Mouse (Mus musculus) lung, adult 2 months (tissue): Measurements from ENCODE around the gene Selenov. TPM values are rescaled to one million over a fixed set of nuclear protein-coding genes. Genes with fewer than 3 reads are reported as not detected.

ENCODE experiments used
- DNase-seq: peaks from one replicate; pipeline ENCODE4 v3.0.0; 2022
- H3K4me1 ChIP-seq: fragments of 200-500 bp; 2 replicates; pipeline ENCODE4 v1.6.1; 2011; ENCODE audit warnings: low read length; ENCODE audit not compliant: control insufficient read depth, insufficient read depth
- H3K4me3 ChIP-seq: fragments of 200-500 bp; replicated peaks from 2 replicates; pipeline ENCODE3; 2011; ENCODE audit warnings: low read depth, mild to moderate bottlenecking, control low read depth, low read length; ENCODE audit errors: extremely low read depth
- CTCF ChIP-seq: fragments of 200-500 bp; IDR thresholded peaks from 2 replicates; pipeline ENCODE4 v1.5.1; 2011; ENCODE audit warnings: mild to moderate bottlenecking, low read length, control low read depth; ENCODE audit not compliant: insufficient read depth
- POLR2A ChIP-seq: fragments of 200-500 bp; IDR thresholded peaks from 2 replicates; pipeline ENCODE4 v1.6.1; 2011; ENCODE audit warnings: low read depth, mild to moderate bottlenecking, control low read depth, low read length, borderline replicate concordance; ENCODE audit errors: extremely low read depth
- WGBS: fragments of 180-500 bp; shearing (Covaris S2); methylation state at CpG from one replicate; pipeline ENCODE4 v1.1.7; 2018; 5-methylcytosine and 5-hydroxymethylcytosine counted together
- polyA plus RNA-seq: library from polyadenylated mRNA; depleted of rRNA; stranded (reverse); fragments of >200 nt; gene quantifications from 2 replicates; pipeline ENCODE4 v1.2.3, GENCODE M21; 2012

Selenov gene
- polyA plus RNA-seq, 1 experiment: not detected

GRCm38 (mm10) chr7:28321974-28322720, 31.2 kb upstream of the Selenov start:
- WGBS: 87% methylated on average over 15 of the region's 15 CpGs
- no peak for TF ChIP-seq CTCF
- TF ChIP-seq POLR2A: no peak
- Histone ChIP-seq H3K4me1 (no peaks in the 10 kb centered on the region), H3K4me3 (no peak overlapping the region)
- no peak for DNase-seq

- Histone ChIP-seq H3K4me1 (no peaks in the 10 kb centered on the region), H3K4me3 (no peak overlapping the region)
- no peak for DNase-seq
- TF ChIP-seq POLR2A: no peak
- no peak for TF ChIP-seq CTCF
- WGBS: 91% methylated on average over 17 of the region's 17 CpGs
Observed at GRCm38 (mm10) chr7:28318714-28319113, 27.7 kb upstream of the Selenov start.

- WGBS: 86% methylated on average over 3 of the region's 3 CpGs
- Histone ChIP-seq H3K4me1 (no peaks in the 10 kb centered on the region), H3K4me3 (no peak overlapping the region)
- no peak for TF ChIP-seq POLR2A
- no peak for TF ChIP-seq CTCF
- DNase-seq: no peak
Observed at GRCm38 (mm10) chr7:28318036-28318435, 27.1 kb upstream of the Selenov start.

GRCm38 (mm10) chr7:28311926-28312543, 21.0 kb upstream of the Selenov start, which contains the start of gene Timm50:
Gene Timm50 (minus strand): TSS chr7:28312072.
- TF ChIP-seq CTCF (no peak), POLR2A (peak; percentile 59; the same call in 1 of the 2 replicates)
- peak; percentile 97 for DNase-seq
- under 1% methylated on average over 45 of the region's 45 CpGs for WGBS

GRCm38 (mm10) chr7:28311151-28311925, 20.4 kb upstream of the Selenov start:
- no peak for DNase-seq
- no peak for TF ChIP-seq CTCF
- no peak for TF ChIP-seq POLR2A
- 4% methylated on average over 35 of the region's 35 CpGs for WGBS
- Histone ChIP-seq H3K4me1 (peaks cover 4% of the 10 kb centered on the region; the same call in 1 of the 2 replicates), H3K4me3 (peak overlapping the region; percentile 71)

More at GRCm38 (mm10) chr7:28311926-28312543, 21.0 kb upstream of the Selenov start, which contains the start of gene Timm50:
- Histone ChIP-seq H3K4me3 (peak within 1 kb of the TSS; percentile 71), H3K4me1 (peaks cover 4% of the 10 kb centered on the region; the same call in 1 of the 2 replicates)

- 64% methylated on average over 9 of the region's 9 CpGs for WGBS
- TF ChIP-seq POLR2A: no peak
- TF ChIP-seq CTCF: no peak
- DNase-seq: no peak
- peaks cover 4% of the 10 kb centered on the region; the same call in 1 of the 2 replicates for H3K4me1 ChIP-seq
- H3K4me3 ChIP-seq: no peak overlapping the region
Observed at GRCm38 (mm10) chr7:28309737-28310136, 18.8 kb upstream of the Selenov start.

- WGBS: 93% methylated on average over 8 of the region's 8 CpGs
- TF ChIP-seq CTCF (no peak), POLR2A (no peak)
- DNase-seq: no peak
- no peak overlapping the region for H3K4me3 ChIP-seq
- peaks cover 3% of the 10 kb centered on the region; the same call in 1 of the 2 replicates for H3K4me1 ChIP-seq
Observed at GRCm38 (mm10) chr7:28306216-28306615, 15.2 kb upstream of the Selenov start.

GRCm38 (mm10) chr7:28305641-28306040, 14.7 kb upstream of the Selenov start:
- WGBS: 90% methylated on average over 10 of the region's 10 CpGs
- TF ChIP-seq POLR2A (no peak), CTCF (no peak)
- no peak for DNase-seq
- H3K4me1 ChIP-seq: no peaks in the 10 kb centered on the region
- no peak overlapping the region for H3K4me3 ChIP-seq
